Mouse (Mus musculus) small intestine, adult 2 months (tissue): ENCODE data around the gene Olah. TPM values are rescaled to one million over a fixed set of nuclear protein-coding genes. Genes with fewer than 3 reads are reported as not detected.

ENCODE experiments used
- H3K27ac ChIP-seq: fragments of 200-500 bp; 2 replicates; pipeline ENCODE4 v1.5.1; 2012; ENCODE audit warnings: low read depth, low read length, control low read depth, inconsistent platforms; ENCODE audit not compliant: insufficient read depth
- H3K27me3 ChIP-seq: fragments of 200-500 bp; 2 replicates; pipeline ENCODE4 v1.6.1; 2012; ENCODE audit warnings: mild to moderate bottlenecking, moderate library complexity, low read length, inconsistent platforms; ENCODE audit not compliant: control insufficient read depth, insufficient read depth
- H3K36me3 ChIP-seq: fragments of 200-500 bp; 2 replicates; pipeline ENCODE4 v1.6.1; 2012; ENCODE audit warnings: mild to moderate bottlenecking, low read length, control low read depth, inconsistent platforms; ENCODE audit not compliant: control insufficient read depth, insufficient read depth
- H3K4me1 ChIP-seq: fragments of 200-500 bp; 2 replicates; pipeline ENCODE4 v1.6.1; 2012; ENCODE audit warnings: low read length, inconsistent platforms, mixed read lengths; ENCODE audit not compliant: control insufficient read depth, insufficient read depth, insufficient read length
- H3K4me3 ChIP-seq: fragments of 200-500 bp; 2 replicates; pipeline ENCODE4 v1.5.1; 2012; ENCODE audit warnings: low read depth, mild to moderate bottlenecking, control low read depth, inconsistent platforms, low read length, moderate library complexity
- CTCF ChIP-seq: fragments of 200-500 bp; IDR thresholded peaks from 2 replicates; pipeline ENCODE4 v1.5.1; 2012; ENCODE audit warnings: low read depth, mild to moderate bottlenecking, control low read depth, inconsistent platforms, low read length, moderate library complexity, mixed read lengths; ENCODE audit not compliant: insufficient replicate concordance, insufficient read length; ENCODE audit errors: extremely low read depth
- POLR2A ChIP-seq: fragments of 200-500 bp; IDR thresholded peaks from 2 replicates; pipeline ENCODE4 v1.6.1; 2012; ENCODE audit warnings: low read depth, mild to moderate bottlenecking, control low read depth, inconsistent platforms, low read length, moderate library complexity
- WGBS: fragments of 180-500 bp; shearing (Covaris S2); methylation state at CpG from one replicate; pipeline ENCODE4 v1.1.7; 2018; 5-methylcytosine and 5-hydroxymethylcytosine counted together
- polyA plus RNA-seq: library from polyadenylated mRNA; depleted of rRNA; stranded (reverse); fragments of >200 nt; gene quantifications from 2 replicates; pipeline ENCODE4 v1.2.3, GENCODE M21; 2012

Gene Olah
- polyA plus RNA-seq, 1 experiment, result not detected

DNA sequence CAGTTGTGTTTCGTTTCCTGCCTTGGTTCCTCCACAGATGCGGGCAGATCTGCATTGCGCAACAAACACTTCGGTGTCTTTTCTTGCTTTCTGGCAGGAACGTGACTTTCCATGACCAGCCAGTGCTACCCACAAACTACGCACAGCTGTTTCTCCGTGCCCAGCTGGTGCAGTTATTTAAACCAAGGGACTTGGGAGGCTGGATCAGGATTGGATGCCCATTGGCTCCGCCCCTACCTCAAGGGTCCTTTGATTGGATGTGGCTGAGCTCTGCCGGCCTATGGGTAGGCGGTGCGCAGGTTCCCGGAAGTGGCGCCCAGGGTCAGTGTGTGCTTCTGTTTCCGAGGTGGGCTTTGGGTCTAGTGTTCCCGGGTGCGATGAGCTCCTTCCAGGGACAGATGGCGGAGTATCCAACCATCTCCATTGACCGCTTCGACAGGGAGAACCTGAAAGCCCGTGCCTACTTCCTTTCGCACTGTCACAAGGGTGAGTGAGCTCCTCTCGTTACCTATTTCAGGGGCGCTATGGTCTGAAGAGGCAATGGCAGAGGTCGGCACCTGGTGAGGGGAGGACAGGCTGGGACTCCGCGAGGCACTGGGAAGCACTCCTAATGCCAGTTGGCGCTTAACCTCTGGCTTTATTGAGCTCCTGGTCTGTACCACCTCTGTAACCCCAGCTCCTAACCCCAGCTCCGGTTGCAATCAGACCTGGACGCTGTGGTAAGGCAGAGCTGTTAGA lies 27.0 kb upstream of the Olah start, which contains the start of gene Dclre1c:
Dclre1c (plus strand) TSS at position 291 of the 738 bp plus-strand sequence.
- WGBS, result under 1% methylated on average over 29 of the region's 29 CpGs
- Histone ChIP-seq H3K27me3 (no peaks in the 10 kb centered on the region), H3K4me3 (peak within 1 kb of the TSS; percentile 89), H3K27ac (peak within 1 kb of the TSS; percentile 14; the same call in 1 of the 2 replicates), H3K4me1 (peaks cover 2% of the 10 kb centered on the region; the same call in 1 of the 2 replicates), H3K36me3 (no peaks in the 10 kb centered on the region)
- TF ChIP-seq POLR2A (peak; percentile 46; the same call in 1 of the 2 replicates), CTCF (no peak)

DNA sequence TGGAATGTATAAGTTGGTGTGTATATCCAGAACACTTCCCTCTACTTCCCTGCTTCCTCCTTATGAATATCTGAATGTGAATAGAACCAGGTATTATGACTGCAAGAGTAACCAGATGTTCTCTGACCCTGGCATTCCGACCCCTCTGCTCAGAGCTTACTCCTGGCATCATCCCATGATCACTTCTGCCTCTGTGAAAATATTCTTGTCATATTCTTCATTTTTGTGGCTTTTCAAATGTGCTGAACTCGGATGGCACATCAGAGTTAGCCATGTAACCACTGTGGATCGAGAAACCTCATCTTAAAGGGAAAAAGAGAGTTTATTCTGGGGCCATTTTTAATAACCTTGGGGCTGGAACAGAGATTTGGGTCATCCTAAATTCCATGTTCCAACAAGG lies 25.5 kb upstream of the Olah start, which contains the start of gene Meig1:
Meig1 (minus strand) TSS at position 101 of the 400 bp plus-strand sequence.
- peaks cover 5% of the 10 kb centered on the region; the same call in 1 of the 2 replicates for H3K4me1 ChIP-seq
- WGBS, result 66% methylated on average over 3 of the region's 3 CpGs
- H3K36me3 ChIP-seq, result no peaks in the 10 kb centered on the region
- H3K27me3 ChIP-seq, result no peaks in the 10 kb centered on the region
- TF ChIP-seq CTCF (no peak), POLR2A (no peak)
- H3K27ac ChIP-seq, result no peak within 1 kb of the TSS
- no peak within 1 kb of the TSS for H3K4me3 ChIP-seq

DNA sequence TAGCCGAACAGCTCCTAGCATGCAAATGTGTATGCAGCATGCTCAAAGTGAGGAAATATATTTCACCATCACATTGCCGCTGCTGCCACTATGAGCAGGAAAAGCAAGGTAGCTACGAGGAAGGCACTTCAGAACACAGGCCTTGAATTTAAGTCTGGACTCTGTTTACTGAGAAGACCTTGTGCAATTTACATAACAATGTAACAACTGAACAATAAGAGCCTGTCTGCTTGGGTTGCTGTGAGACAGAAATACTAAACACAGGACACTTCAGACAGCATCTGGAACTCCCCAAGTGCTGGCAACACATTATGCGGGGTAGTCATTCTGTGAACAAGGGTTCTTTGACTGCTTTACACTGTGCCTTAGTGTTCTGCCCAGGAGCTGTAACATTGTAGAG lies 23.1 kb upstream of the Olah start:
- Histone ChIP-seq H3K4me1 (peaks cover 5% of the 10 kb centered on the region), H3K36me3 (no peaks in the 10 kb centered on the region), H3K27me3 (0 out of 2 replicates have a peak, but pooled peaks cover 3% of the 10 kb centered on the region), H3K4me3 (no peak overlapping the region), H3K27ac (no peak overlapping the region)
- no peak for TF ChIP-seq POLR2A
- WGBS, result 82% methylated on average over 4 of the region's 4 CpGs

DNA sequence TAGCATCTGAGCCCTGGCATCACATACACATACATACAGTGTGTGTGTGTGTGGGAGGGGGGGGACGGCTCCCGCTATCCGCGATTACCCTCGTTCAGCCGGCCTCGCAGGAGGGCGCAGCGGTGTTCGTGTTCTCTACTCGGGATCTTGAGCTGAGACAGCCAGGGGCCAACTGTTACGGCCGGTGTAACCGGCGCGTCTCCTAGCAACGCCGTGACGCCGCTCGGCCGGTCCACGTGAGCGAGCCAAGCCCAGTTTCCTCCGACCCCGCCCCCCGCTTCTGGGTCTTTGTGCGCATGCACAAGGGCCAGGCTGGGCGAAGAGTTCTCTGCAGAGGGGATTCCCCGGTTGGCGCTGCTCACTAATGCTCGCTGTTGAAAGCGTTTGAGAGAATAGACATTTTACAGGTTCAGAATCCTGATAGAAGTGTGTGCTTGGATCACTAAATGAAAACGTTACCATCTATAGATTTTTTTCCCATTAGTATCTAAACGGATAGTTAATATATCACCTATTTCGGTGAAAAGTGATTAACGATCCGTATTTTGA lies 21.9 kb upstream of the Olah start:
- Histone ChIP-seq H3K36me3 (no peaks in the 10 kb centered on the region), H3K27me3 (0 out of 2 replicates have a peak, but pooled peaks cover 3% of the 10 kb centered on the region), H3K4me1 (peaks cover 5% of the 10 kb centered on the region), H3K27ac (no peak overlapping the region), H3K4me3 (peak overlapping the region; percentile 76)
- TF ChIP-seq POLR2A (no peak), CTCF (no peak)
- under 1% methylated on average over 38 of the region's 38 CpGs for WGBS

DNA sequence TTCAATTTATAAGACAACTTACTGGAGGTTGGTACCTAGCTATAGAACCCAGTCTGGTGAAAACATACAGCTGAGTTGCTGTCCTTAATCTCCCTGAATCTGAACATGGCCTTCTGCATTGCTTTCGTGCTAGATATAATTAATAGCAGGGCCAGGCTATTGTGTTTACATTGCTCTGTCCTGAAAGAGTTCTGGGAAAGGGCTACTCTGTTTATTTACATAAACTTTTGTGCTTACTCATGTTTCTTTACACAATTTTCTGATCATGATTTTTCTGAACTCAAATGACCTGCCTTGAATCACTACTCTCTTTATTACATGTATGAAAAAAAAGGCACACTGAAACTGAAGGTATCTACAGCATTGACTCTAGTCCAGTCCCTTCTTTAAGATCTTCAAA lies 18.7 kb upstream of the Olah start:
- peaks cover 3% of the 10 kb centered on the region for H3K4me1 ChIP-seq
- H3K27me3 ChIP-seq, result 0 out of 2 replicates have a peak, but pooled peaks cover 3% of the 10 kb centered on the region
- no peak overlapping the region for H3K4me3 ChIP-seq
- H3K36me3 ChIP-seq, result no peaks in the 10 kb centered on the region
- TF ChIP-seq CTCF (no peak), POLR2A (no peak)
- no peak overlapping the region for H3K27ac ChIP-seq
- WGBS, result 31% methylated on average over 1 of the region's 1 CpGs

DNA sequence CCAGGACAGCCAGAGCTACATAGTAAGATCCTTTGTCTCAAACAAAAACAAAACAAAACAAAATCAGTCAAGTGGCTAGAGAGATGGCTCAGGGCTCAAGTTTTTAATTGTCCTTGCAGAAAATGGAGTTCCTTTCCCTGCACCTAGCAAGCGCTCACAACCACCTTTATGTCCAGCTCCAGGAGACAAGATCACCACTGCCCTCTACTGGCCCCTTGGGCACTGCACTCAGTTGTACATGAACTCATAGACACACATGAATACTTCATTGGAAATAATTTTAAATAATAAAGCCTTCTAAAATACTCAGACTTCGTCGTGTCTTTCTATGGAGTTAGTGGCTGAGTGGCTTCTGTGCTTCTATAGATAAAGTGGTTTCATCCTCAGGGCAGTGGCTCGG lies 17.2 kb upstream of the Olah start:
- TF ChIP-seq CTCF (peak; percentile 62; the same call in 1 of the 2 replicates), POLR2A (no peak)
- Histone ChIP-seq H3K27me3 (0 out of 2 replicates have a peak, but pooled peaks cover 3% of the 10 kb centered on the region), H3K36me3 (no peaks in the 10 kb centered on the region), H3K4me3 (no peak overlapping the region), H3K4me1 (peaks cover 3% of the 10 kb centered on the region), H3K27ac (no peak overlapping the region)
- WGBS, result 55% methylated on average over 4 of the region's 4 CpGs

DNA sequence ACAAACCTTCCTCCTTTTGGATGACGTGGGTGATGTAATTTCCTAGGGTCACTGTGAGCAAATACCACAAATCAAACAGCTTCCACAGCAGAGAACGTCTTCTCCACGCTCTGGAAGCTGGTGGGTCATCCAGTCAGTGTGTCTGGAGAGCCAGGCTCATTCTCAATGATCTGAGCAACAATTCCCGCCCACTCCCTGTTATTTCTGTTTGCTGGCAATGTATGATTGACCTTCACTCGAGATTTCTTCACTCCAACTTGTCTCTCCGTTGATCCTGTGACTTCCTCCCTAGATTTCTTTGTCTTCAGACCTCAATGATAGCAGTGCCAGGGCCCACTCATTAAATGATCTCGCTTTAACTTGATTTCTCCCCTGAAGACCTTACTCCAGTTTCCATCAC lies 10.7 kb upstream of the Olah start:
- H3K4me1 ChIP-seq, result no peaks in the 10 kb centered on the region
- no peaks in the 10 kb centered on the region for H3K27me3 ChIP-seq
- TF ChIP-seq CTCF, result no peak
- no peak for TF ChIP-seq POLR2A
- no peaks in the 10 kb centered on the region for H3K36me3 ChIP-seq
- no peak overlapping the region for H3K4me3 ChIP-seq
- no peak overlapping the region for H3K27ac ChIP-seq
- WGBS, result 55% methylated on average over 7 of the region's 7 CpGs
